Mouse (Mus musculus): ENCODE measurements around the gene G430095P16Rik. TPM values are rescaled to one million over a fixed set of nuclear protein-coding genes. Genes with fewer than 3 reads are reported as not detected.

G430095P16Rik gene
- polyA plus RNA-seq, 1 experiment = 2.9 TPM

GRCm38 (mm10) chr8:84713381-84713780 lies 9.4 kb upstream of the G430095P16Rik start:
- no peak overlapping the region for H3K4me3 ChIP-seq (ENCODE audit: insufficient read depth, poor library complexity, severe bottlenecking)

GRCm38 (mm10) chr8:84714161-84714560 lies 8.6 kb upstream of the G430095P16Rik start:
- Histone ChIP-seq H3ac (ENCODE audit: control insufficient read depth, insufficient read length, low read depth) (no peak overlapping the region), H3K27me3 (ENCODE audit: control insufficient read depth, insufficient read depth, insufficient read length) (no peaks in the 10 kb centered on the region), H3K4me3 (ENCODE audit: insufficient read depth, poor library complexity, severe bottlenecking) (no peak overlapping the region), H3K79me2 (ENCODE audit: control insufficient read depth, insufficient read depth) (no peaks in the 10 kb centered on the region), H3K79me3 (ENCODE audit: low read depth) (no peaks in the 10 kb centered on the region), H3K36me3 (ENCODE audit: control insufficient read depth, insufficient read depth) (peaks cover 52% of the 10 kb centered on the region)
- no peak for TF ChIP-seq FOSL1 (IDR thresholded peaks at IDR 0.05; ENCODE audit: insufficient read depth, low read length, poor library complexity, severe bottlenecking)
- TF ChIP-seq USF1 (IDR thresholded peaks at IDR 0.05; ENCODE audit: low read depth) = no peak
- no peak for TF ChIP-seq MYOG (IDR thresholded peaks at IDR 0.05; ENCODE audit: control insufficient read depth, extremely low read depth, insufficient read length)
- no peak for TF ChIP-seq CEBPB (IDR thresholded peaks at IDR 0.05; ENCODE audit: low read depth)
- no peak for TF ChIP-seq MAX (IDR thresholded peaks at IDR 0.05)
- TF ChIP-seq MYOD1 (IDR thresholded peaks at IDR 0.05; ENCODE audit: control insufficient read depth, insufficient read length, low read depth) = no peak
- TF ChIP-seq CTCF (IDR thresholded peaks at IDR 0.05; ENCODE audit: control insufficient read depth, insufficient read depth, insufficient read length) = no peak

More at GRCm38 (mm10) chr8:84713381-84713780, 9.4 kb upstream of the G430095P16Rik start:
- TF ChIP-seq MYOG (IDR thresholded peaks at IDR 0.05; ENCODE audit: control insufficient read depth, extremely low read depth, insufficient read length) = no peak
- TF ChIP-seq USF1 (IDR thresholded peaks at IDR 0.05; ENCODE audit: low read depth) = no peak
- TF ChIP-seq CTCF (IDR thresholded peaks at IDR 0.05; ENCODE audit: control insufficient read depth, insufficient read depth, insufficient read length) = no peak
- no peak for TF ChIP-seq CEBPB (IDR thresholded peaks at IDR 0.05; ENCODE audit: low read depth)
- TF ChIP-seq MYOD1 (IDR thresholded peaks at IDR 0.05; ENCODE audit: control insufficient read depth, insufficient read length, low read depth) = no peak
- no peak for TF ChIP-seq FOSL1 (IDR thresholded peaks at IDR 0.05; ENCODE audit: insufficient read depth, low read length, poor library complexity, severe bottlenecking)
- Histone ChIP-seq H3K79me3 (ENCODE audit: low read depth) (no peaks in the 10 kb centered on the region), H3K79me2 (ENCODE audit: control insufficient read depth, insufficient read depth) (no peaks in the 10 kb centered on the region), H3K36me3 (ENCODE audit: control insufficient read depth, insufficient read depth) (peaks cover 55% of the 10 kb centered on the region), H3K27me3 (ENCODE audit: control insufficient read depth, insufficient read depth, insufficient read length) (no peaks in the 10 kb centered on the region), H3ac (ENCODE audit: control insufficient read depth, insufficient read length, low read depth) (no peak overlapping the region)

DNA sequence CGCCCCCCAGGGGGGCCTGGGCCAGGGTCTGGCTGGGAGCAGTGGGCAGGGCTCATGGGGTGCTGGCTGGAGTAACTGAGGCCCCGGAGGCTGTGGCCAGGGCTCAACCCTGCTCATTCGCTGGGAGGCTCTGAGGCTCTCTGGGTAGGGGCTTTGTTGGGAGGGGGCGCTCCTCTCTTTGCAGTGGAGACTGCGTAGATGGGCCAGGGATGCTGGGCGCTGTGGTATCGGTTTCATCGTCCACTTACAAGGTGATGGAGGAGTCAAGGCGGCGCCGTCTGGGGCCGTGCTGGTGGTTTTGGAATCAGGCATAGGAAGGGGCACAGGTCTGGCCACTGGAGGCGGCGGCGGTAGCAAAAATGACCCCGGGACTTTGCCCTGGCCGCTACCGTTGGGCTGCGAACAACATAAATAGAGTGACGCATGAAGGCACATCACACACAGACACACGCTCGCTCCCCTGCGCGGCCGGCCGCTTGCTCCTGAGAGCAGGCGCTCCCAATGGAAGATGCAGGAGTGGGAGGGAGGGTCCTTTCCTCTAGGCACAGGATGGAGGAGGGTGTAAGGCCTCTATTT lies 6.8 kb upstream of the G430095P16Rik start:
- H3K27me3 ChIP-seq (ENCODE audit: control insufficient read depth, insufficient read depth, insufficient read length) = no peaks in the 10 kb centered on the region
- TF ChIP-seq MYOD1 (IDR thresholded peaks at IDR 0.05; ENCODE audit: control insufficient read depth, insufficient read length, low read depth) (no peak), CTCF (IDR thresholded peaks at IDR 0.05; ENCODE audit: control insufficient read depth, insufficient read depth, insufficient read length) (no peak), MYOG (IDR thresholded peaks at IDR 0.05; ENCODE audit: control insufficient read depth, extremely low read depth, insufficient read length) (no peak), CEBPB (IDR thresholded peaks at IDR 0.05; ENCODE audit: low read depth) (no peak), MAX (IDR thresholded peaks at IDR 0.05) (no peak), FOSL1 (IDR thresholded peaks at IDR 0.05; ENCODE audit: insufficient read depth, low read length, poor library complexity, severe bottlenecking) (no peak), USF1 (IDR thresholded peaks at IDR 0.05; ENCODE audit: low read depth) (no peak)
- peaks cover 58% of the 10 kb centered on the region for H3K36me3 ChIP-seq (ENCODE audit: control insufficient read depth, insufficient read depth)
- H3K79me2 ChIP-seq (ENCODE audit: control insufficient read depth, insufficient read depth) = no peaks in the 10 kb centered on the region
- no peaks in the 10 kb centered on the region for H3K79me3 ChIP-seq (ENCODE audit: low read depth)
- H3K4me3 ChIP-seq (ENCODE audit: insufficient read depth, poor library complexity, severe bottlenecking) = no peak overlapping the region
- H3ac ChIP-seq (ENCODE audit: control insufficient read depth, insufficient read length, low read depth) = no peak overlapping the region

DNA sequence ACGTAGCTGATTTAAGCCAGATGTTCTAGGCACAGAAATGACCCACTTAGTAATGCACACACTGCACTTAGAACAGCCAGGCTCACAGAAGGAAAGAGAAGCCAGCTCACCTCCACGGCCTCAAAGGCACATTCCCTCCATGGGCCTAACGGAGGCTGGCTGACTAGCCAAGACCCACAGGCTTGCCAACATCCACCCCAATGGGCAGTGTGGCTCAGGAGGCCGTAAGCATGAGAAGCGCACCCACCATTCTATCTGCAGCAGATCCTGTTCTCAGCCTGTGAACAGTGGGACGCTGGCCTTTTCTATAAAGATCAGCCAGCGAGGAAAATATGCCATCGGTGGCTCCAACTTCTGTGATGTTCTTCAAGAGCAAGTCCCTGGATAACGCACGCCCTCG lies 6.0 kb upstream of the G430095P16Rik start:
- H3K36me3 ChIP-seq (ENCODE audit: control insufficient read depth, insufficient read depth) = peaks cover 62% of the 10 kb centered on the region
- H3K79me2 ChIP-seq (ENCODE audit: control insufficient read depth, insufficient read depth) = no peaks in the 10 kb centered on the region
- TF ChIP-seq CEBPB (IDR thresholded peaks at IDR 0.05; ENCODE audit: low read depth) (no peak), MYOG (IDR thresholded peaks at IDR 0.05; ENCODE audit: control insufficient read depth, extremely low read depth, insufficient read length) (no peak), MYOD1 (IDR thresholded peaks at IDR 0.05; ENCODE audit: control insufficient read depth, insufficient read length, low read depth) (no peak), FOSL1 (IDR thresholded peaks at IDR 0.05; ENCODE audit: insufficient read depth, low read length, poor library complexity, severe bottlenecking) (no peak), MAX (IDR thresholded peaks at IDR 0.05) (no peak), CTCF (IDR thresholded peaks at IDR 0.05; ENCODE audit: control insufficient read depth, insufficient read depth, insufficient read length) (no peak)
- H3K79me3 ChIP-seq (ENCODE audit: low read depth) = no peaks in the 10 kb centered on the region
- H3K27me3 ChIP-seq (ENCODE audit: control insufficient read depth, insufficient read depth, insufficient read length) = no peaks in the 10 kb centered on the region
- H3K4me3 ChIP-seq (ENCODE audit: insufficient read depth, poor library complexity, severe bottlenecking) = no peak overlapping the region
- H3ac ChIP-seq (ENCODE audit: control insufficient read depth, insufficient read length, low read depth) = no peak overlapping the region

DNA sequence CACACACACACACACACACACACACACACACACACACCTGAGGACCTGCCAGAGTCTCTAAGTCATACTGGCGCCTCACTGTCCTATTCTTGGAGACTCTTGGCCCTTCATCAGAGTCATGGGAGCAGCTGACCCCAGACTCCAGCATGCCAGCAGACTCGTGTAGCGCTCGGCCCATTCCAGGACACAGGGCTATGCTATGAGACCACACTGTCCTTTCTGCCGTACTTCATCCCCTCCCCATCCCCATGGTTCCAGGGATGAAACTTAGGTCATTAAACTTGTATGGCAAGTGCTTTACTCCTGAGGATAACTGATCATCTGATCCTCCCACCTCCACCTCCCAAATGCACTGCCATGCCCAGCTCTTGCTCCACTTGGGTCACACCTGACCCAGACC lies 4.3 kb upstream of the G430095P16Rik start:
- Histone ChIP-seq H3ac (ENCODE audit: control insufficient read depth, insufficient read length, low read depth) (no peak overlapping the region), H3K36me3 (ENCODE audit: control insufficient read depth, insufficient read depth) (peaks cover 60% of the 10 kb centered on the region), H3K79me3 (ENCODE audit: low read depth) (no peaks in the 10 kb centered on the region), H3K79me2 (ENCODE audit: control insufficient read depth, insufficient read depth) (peaks cover 4% of the 10 kb centered on the region), H3K4me3 (ENCODE audit: insufficient read depth, poor library complexity, severe bottlenecking) (no peak overlapping the region), H3K27me3 (ENCODE audit: control insufficient read depth, insufficient read depth, insufficient read length) (no peaks in the 10 kb centered on the region)
- TF ChIP-seq MYOD1 (IDR thresholded peaks at IDR 0.05; ENCODE audit: control insufficient read depth, insufficient read length, low read depth) = no peak
- no peak for TF ChIP-seq FOSL1 (IDR thresholded peaks at IDR 0.05; ENCODE audit: insufficient read depth, low read length, poor library complexity, severe bottlenecking)
- no peak for TF ChIP-seq CEBPB (IDR thresholded peaks at IDR 0.05; ENCODE audit: low read depth)
- TF ChIP-seq USF1 (IDR thresholded peaks at IDR 0.05; ENCODE audit: low read depth) = no peak
- no peak for TF ChIP-seq MAX (IDR thresholded peaks at IDR 0.05)
- TF ChIP-seq MYOG (IDR thresholded peaks at IDR 0.05; ENCODE audit: control insufficient read depth, extremely low read depth, insufficient read length) = no peak
- no peak for TF ChIP-seq CTCF (IDR thresholded peaks at IDR 0.05; ENCODE audit: control insufficient read depth, insufficient read depth, insufficient read length)

All from C2C12 (cell line).